Comparison of ENCODE assay signal across 8 mouse cellular contexts in genomic region chr11:71439871-71440270, GRCm38 (mm10).
A peak's percentile ranks its signal among the peaks of the same experiment; 100 is the strongest.
DNase-seq lines count a peak whose midpoint lies in the region; ATAC-seq and TF ChIP-seq lines count a peak whose summit lies in the region.

No protein-coding gene starts in this region.

- peak overlapping the region; percentile 45 for H3K4me2 ChIP-seq in hindbrain, postnatal 0 days (ENCODE audit: low read depth, low read length)
- peak overlapping the region; percentile 35 for H3K4me2 ChIP-seq in midbrain, embryonic 11.5 days

- no peaks in the 10 kb centered on the region for H3K9me3 ChIP-seq in embryonic facial prominence, embryonic 10.5 days
- H3K9me3 ChIP-seq in hindbrain, postnatal 0 days (ENCODE audit: low read length), result no peaks in the 10 kb centered on the region
- no peaks in the 10 kb centered on the region for H3K9me3 ChIP-seq in midbrain, embryonic 11.5 days (ENCODE audit: control insufficient read depth, low read length)

- no peak overlapping the region for H3K9ac ChIP-seq in hindbrain, postnatal 0 days (replicated peaks; ENCODE audit: low read length)
- peak overlapping the region; percentile 26 for H3K9ac ChIP-seq in midbrain, embryonic 11.5 days (ENCODE audit: low read length)

- intact Hi-C loops in gastrocnemius, adult 2 months (cut with DNase I), result no loop called here

- peak overlapping the region; percentile 19; the same call in 1 of the 2 replicates for H3K27ac ChIP-seq in embryonic facial prominence, embryonic 10.5 days (replicated peaks)
- peak overlapping the region; percentile 75 for H3K27ac ChIP-seq in hindbrain, postnatal 0 days
- peak overlapping the region; percentile 2; the same call in 1 of the 2 replicates for H3K27ac ChIP-seq in midbrain, embryonic 11.5 days (ENCODE audit: low read depth, low read length)
- H3K27ac ChIP-seq in gastrocnemius, adult 2 months, result no peak overlapping the region

- 5% methylated on average over 17 of the region's 17 CpGs for WGBS in embryonic facial prominence, embryonic 10.5 days
- under 1% methylated on average over 17 of the region's 17 CpGs for WGBS in hindbrain, postnatal 0 days
- WGBS in midbrain, embryonic 11.5 days, result 2% methylated on average over 17 of the region's 17 CpGs

- no peaks in the 10 kb centered on the region for H3K36me3 ChIP-seq in embryonic facial prominence, embryonic 10.5 days (replicated peaks)
- no peaks in the 10 kb centered on the region for H3K36me3 ChIP-seq in hindbrain, postnatal 0 days (ENCODE audit: insufficient read depth, low read length)
- no peaks in the 10 kb centered on the region for H3K36me3 ChIP-seq in midbrain, embryonic 11.5 days (ENCODE audit: control insufficient read depth, insufficient read depth, low read length)

- peak overlapping the region; percentile 42 for H3K4me3 ChIP-seq in embryonic facial prominence, embryonic 10.5 days
- 0 out of 2 replicates have a peak overlapping the region, but pooled peaks have one; percentile 9 for H3K4me3 ChIP-seq in hindbrain, postnatal 0 days (ENCODE audit: low read length)
- H3K4me3 ChIP-seq in midbrain, embryonic 11.5 days (ENCODE audit: low read depth, low read length), result peak overlapping the region; percentile 12; the same call in 1 of the 2 replicates
- no peak overlapping the region for H3K4me3 ChIP-seq in gastrocnemius, adult 2 months

- peak; percentile 87 for ATAC-seq in hindbrain, postnatal 0 days
- peak; percentile 87 for ATAC-seq in midbrain, embryonic 11.5 days (ENCODE audit: low FRiP score)

- DNase-seq in cerebellum, postnatal 10 days, result peak; percentile 65 to 81
- no peak for DNase-seq in cerebellum, adult 18-20 months
- peak; percentile 31 for DNase-seq in embryonic facial prominence, embryonic 10.5 days (ENCODE audit: low spot score)
- DNase-seq in hindbrain, postnatal 0 days (ENCODE audit: low spot score), result peak; percentile 77
- peak; percentile 92 for DNase-seq in midbrain, embryonic 11.5 days (ENCODE audit: low spot score, missing footprints)
- no peak for DNase-seq in spleen, adult 12 weeks (ENCODE audit: low spot score)
- no peak for DNase-seq in lung, adult 18-20 months
- no peak for DNase-seq in gastrocnemius, adult 2 months

- H3K27me3 ChIP-seq in embryonic facial prominence, embryonic 10.5 days (replicated peaks; ENCODE audit: low read depth, poor library complexity, severe bottlenecking), result peaks cover 20% of the 10 kb centered on the region
- no peaks in the 10 kb centered on the region for H3K27me3 ChIP-seq in hindbrain, postnatal 0 days (ENCODE audit: insufficient read depth, low read length)
- H3K27me3 ChIP-seq in midbrain, embryonic 11.5 days (ENCODE audit: control insufficient read depth, insufficient read depth, low read length), result no peaks in the 10 kb centered on the region

- H3K4me1 ChIP-seq in embryonic facial prominence, embryonic 10.5 days, result peaks cover 17% of the 10 kb centered on the region
- peaks cover 10% of the 10 kb centered on the region for H3K4me1 ChIP-seq in hindbrain, postnatal 0 days (ENCODE audit: insufficient read depth, low read length)
- peaks cover 11% of the 10 kb centered on the region; the same call in 1 of the 2 replicates for H3K4me1 ChIP-seq in midbrain, embryonic 11.5 days (ENCODE audit: control insufficient read depth, insufficient read depth, low read length)

- no peak for TF ChIP-seq CTCF in hindbrain, postnatal 0 days (IDR thresholded peaks at IDR 0.05; ENCODE audit: low read depth)
- no peak for TF ChIP-seq CTCF in gastrocnemius, adult 2 months (IDR thresholded peaks at IDR 0.05)

Comparison
In these comparisons a context has a peak if more than half of its experiments do, and no peak if none do; other contexts are left out.
1. DNase-seq: peak in cerebellum, postnatal 10 days (2 of 2), embryonic facial prominence, embryonic 10.5 days (single experiment), hindbrain, postnatal 0 days (single experiment) and midbrain, embryonic 11.5 days (single experiment); none in cerebellum, adult 18-20 months (0 of 2), spleen, adult 12 weeks (single experiment), lung, adult 18-20 months (0 of 2) and gastrocnemius, adult 2 months (single experiment).